Mouse (Mus musculus): ENCODE data around the gene Prss40.
"Not testable (repeated sequence)": the region's sequence is repeated elsewhere in the genome, so short reads cannot be mapped to it uniquely, and the experiment has no call there.

GRCm38 (mm10) chr1:34535043-34535698 is 25.6 kb downstream of the Prss40 start, which contains the start of gene Cfc1:
- TF ChIP-seq CTCF (IDR thresholded peaks at IDR 0.05; ENCODE audit: borderline replicate concordance, insufficient read depth, low read depth, low read length); POLR2A (IDR thresholded peaks at IDR 0.05; ENCODE audit: borderline replicate concordance, insufficient read depth, low read length): not testable (repeated sequence)

All from cerebellum, adult 2 months (tissue).